Mouse (Mus musculus) cortical plate, adult 2 months (tissue): Measurements from ENCODE around the gene Tpst2.

Source experiments
- CTCF ChIP-seq: fragments of 200-500 bp; IDR thresholded peaks from 2 replicates; pipeline ENCODE4 v1.5.1; 2011; ENCODE audit warnings: mild to moderate bottlenecking, control low read depth, low read length; ENCODE audit not compliant: insufficient read depth; ENCODE audit errors: extremely low read depth
- POLR2A ChIP-seq: fragments of 200-500 bp; IDR thresholded peaks from 2 replicates; pipeline ENCODE4 v1.6.1; 2011; ENCODE audit warnings: mild to moderate bottlenecking, low read length, control low read depth; ENCODE audit not compliant: insufficient read depth; ENCODE audit errors: extremely low read depth

GRCm38 (mm10) chr5:112296404-112297181 lies 20.1 kb downstream of the Tpst2 start:
- no peak for TF ChIP-seq CTCF
- no peak for TF ChIP-seq POLR2A
